Mouse (Mus musculus) CH12.LX (cell line): ENCODE measurements around the gene Plcb3.

Experiments
- CHD2 ChIP-seq: IDR thresholded peaks from 2 replicates; pipeline ENCODE4 v1.6.1; 2011; ENCODE audit warnings: low read length, improper control_type of control experiment
- CTCF ChIP-seq, 2 experiments: IDR thresholded peaks in 1 of 2; conservative IDR thresholded peaks in 1 of 2; 2 replicates each; pipeline ENCODE4 v1.5.1; 2011 to 2012; ENCODE audit warnings: low read depth in 2 of 2, low read length in 2 of 2, improper control_type of control experiment in 1 of 2, inconsistent platforms in 1 of 2, mild to moderate bottlenecking in 1 of 2, moderate library complexity in 1 of 2
- GABPA ChIP-seq: IDR thresholded peaks from 2 replicates; pipeline ENCODE4 v1.6.1; 2012; ENCODE audit warnings: low read depth, low read length, improper control_type of control experiment, inconsistent platforms; ENCODE audit not compliant: insufficient replicate concordance
- POLR2A ChIP-seq: IDR thresholded peaks from 2 replicates; pipeline ENCODE4 v1.6.1; 2011; ENCODE audit warnings: low read depth, mild to moderate bottlenecking, improper control_type of control experiment, low read length
- RCOR1 ChIP-seq: conservative IDR thresholded peaks from 2 replicates; pipeline ENCODE4 v1.6.1; 2012; ENCODE audit warnings: low read depth, mild to moderate bottlenecking, inconsistent platforms, low read length, improper control_type of control experiment
- ZC3H11A ChIP-seq: IDR thresholded peaks from 2 replicates; pipeline ENCODE4 v1.6.1; 2012; ENCODE audit warnings: low read depth, mild to moderate bottlenecking, inconsistent platforms, low read length, improper control_type of control experiment

GRCm38 (mm10) chr19:6918321-6918720 is 57.9 kb downstream of the Plcb3 start:
- TF ChIP-seq CHD2 (no peak), POLR2A (no peak), ZC3H11A (no peak), GABPA (no peak), CTCF (conservative IDR thresholded peaks at IDR 0.05 in 1 of 2, IDR thresholded peaks at IDR 0.05 in 1 of 2; ENCODE audit: low read depth in 2 of 2, low read length in 2 of 2) (no peak), RCOR1 (no peak)
